Comparison of ENCODE assay signal across 12 mouse cellular contexts in the genomic region with DNA sequence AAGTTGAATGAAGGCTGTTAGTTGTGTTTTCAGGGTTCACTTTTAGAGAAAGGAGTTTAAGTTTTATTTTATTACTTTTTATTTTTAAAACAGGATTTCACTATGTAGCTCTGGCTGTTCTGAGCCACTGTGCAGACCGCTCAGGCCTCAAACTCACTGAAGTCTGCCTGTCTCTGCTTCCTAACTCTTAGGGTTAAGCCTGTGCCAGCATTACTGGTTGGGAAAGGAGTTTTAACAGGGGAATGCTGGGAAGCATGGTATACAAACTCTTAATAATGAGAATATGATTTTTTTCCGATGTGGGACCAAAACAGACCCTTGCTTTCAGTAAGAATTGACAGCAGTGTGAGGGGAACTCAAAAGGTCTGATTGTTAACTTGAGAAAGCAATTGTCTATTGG. TPM values are rescaled to one million over a fixed set of nuclear protein-coding genes. Genes with fewer than 3 reads are reported as not detected.
A peak's percentile ranks its signal among the peaks of the same experiment; 100 is the strongest.
DNase-seq lines count a peak whose midpoint lies in the region; ATAC-seq and TF ChIP-seq lines count a peak whose summit lies in the region.
"Had no signal": no experiment of that assay in that cellular context is flagged by ENCODE, and none has a peak within 500 bp of the region (broad histone marks: within the 10 kb centered on the region; RNA-seq: fewer than 3 reads in every experiment).

No protein-coding gene starts in this region.

- H3K27ac ChIP-seq in heart, embryonic 11.5 days (ENCODE audit: low read depth, low read length) = peak overlapping the region; percentile 66
- peak overlapping the region; percentile 6; the same call in 1 of the 2 replicates for H3K27ac ChIP-seq in lung, postnatal 0 days (ENCODE audit: low read length)
- peak overlapping the region; percentile 23; the same call in 1 of the 2 replicates for H3K27ac ChIP-seq in intestine, embryonic 14.5 days (ENCODE audit: low read depth)
- no peak overlapping the region for H3K27ac ChIP-seq in neural tube, embryonic 15.5 days (replicated peaks)

- H3K9me3 ChIP-seq in heart, embryonic 11.5 days (replicated peaks; ENCODE audit: control insufficient read depth, low read length) = no peaks in the 10 kb centered on the region
- no peaks in the 10 kb centered on the region for H3K9me3 ChIP-seq in lung, postnatal 0 days (ENCODE audit: low read length)
- H3K9me3 ChIP-seq in intestine, embryonic 14.5 days (ENCODE audit: control insufficient read depth, low read length) = no peaks in the 10 kb centered on the region
- H3K9me3 ChIP-seq in neural tube, embryonic 15.5 days (replicated peaks) = no peaks in the 10 kb centered on the region

- no peak for TF ChIP-seq CTCF in lung, postnatal 0 days (IDR thresholded peaks at IDR 0.05)

- H3K27me3 ChIP-seq in heart, embryonic 11.5 days (ENCODE audit: control insufficient read depth, insufficient read depth, low read length) = no peaks in the 10 kb centered on the region
- H3K27me3 ChIP-seq in lung, postnatal 0 days (replicated peaks; ENCODE audit: insufficient read depth, low read length) = no peaks in the 10 kb centered on the region
- no peaks in the 10 kb centered on the region for H3K27me3 ChIP-seq in intestine, embryonic 14.5 days (replicated peaks; ENCODE audit: control insufficient read depth, insufficient read depth, low read length)
- peaks cover 14% of the 10 kb centered on the region for H3K27me3 ChIP-seq in neural tube, embryonic 15.5 days (replicated peaks)

- peaks cover 35% of the 10 kb centered on the region for H3K4me1 ChIP-seq in heart, embryonic 11.5 days (ENCODE audit: control insufficient read depth, insufficient read depth, low read length)
- peaks cover 16% of the 10 kb centered on the region; the same call in 1 of the 2 replicates for H3K4me1 ChIP-seq in lung, postnatal 0 days (ENCODE audit: insufficient read depth, low read depth, low read length)
- H3K4me1 ChIP-seq in intestine, embryonic 14.5 days (replicated peaks; ENCODE audit: control insufficient read depth, insufficient read depth, low read length) = peaks cover 34% of the 10 kb centered on the region
- 0 out of 2 replicates have a peak, but pooled peaks cover 11% of the 10 kb centered on the region for H3K4me1 ChIP-seq in neural tube, embryonic 15.5 days

- DNase-seq in heart, postnatal 4 days = no peak
- no peak for DNase-seq in lung, postnatal 0 days (ENCODE audit: low spot score)
- DNase-seq in lung, postnatal 4 days = no peak
- DNase-seq in intestine, embryonic 14.5 days (ENCODE audit: low spot score) = no peak
- no peak for DNase-seq in thymus, postnatal 4 days
- DNase-seq in ovary, adult 18-20 months (ENCODE audit: low spot score) = no peak
- DNase-seq: cerebellum, adult 2 months; thymus, adult 2 months had no signal

- no peak for TF ChIP-seq EP300 in lung, postnatal 0 days (IDR thresholded peaks at IDR 0.05)

- peak overlapping the region; percentile 50 for H3K9ac ChIP-seq in heart, embryonic 11.5 days (ENCODE audit: low read depth, low read length)
- no peak overlapping the region for H3K9ac ChIP-seq in lung, postnatal 0 days (replicated peaks; ENCODE audit: low read depth)
- peak overlapping the region; percentile 29; the same call in 1 of the 2 replicates for H3K9ac ChIP-seq in intestine, embryonic 14.5 days (ENCODE audit: low read length)
- H3K9ac ChIP-seq in neural tube, embryonic 15.5 days (replicated peaks) = no peak overlapping the region

- H3K4me3 ChIP-seq in heart, embryonic 11.5 days (ENCODE audit: low read depth, low read length) = peak overlapping the region; percentile 89
- no peak overlapping the region for H3K4me3 ChIP-seq in lung, postnatal 0 days (ENCODE audit: low read depth, low read length)
- peak overlapping the region; percentile 84 for H3K4me3 ChIP-seq in intestine, embryonic 14.5 days (ENCODE audit: low read depth, low read length)
- H3K4me3 ChIP-seq in neural tube, embryonic 15.5 days (replicated peaks) = no peak overlapping the region

- ATAC-seq in heart, embryonic 11.5 days (replicated peaks; ENCODE audit: insufficient number of reproducible peaks, low FRiP score, low TSS enrichment) = no peak
- ATAC-seq in lung, postnatal 0 days = no peak
- no peak for ATAC-seq in intestine, embryonic 14.5 days (replicated peaks; ENCODE audit: low FRiP score, low TSS enrichment, low read depth)
- ATAC-seq in neural tube, embryonic 15.5 days (ENCODE audit: low FRiP score) = no peak

- peak overlapping the region; percentile 86 for H3K4me2 ChIP-seq in heart, embryonic 11.5 days
- peak overlapping the region; percentile 37 for H3K4me2 ChIP-seq in lung, postnatal 0 days (replicated peaks; ENCODE audit: low read depth, low read length)
- H3K4me2 ChIP-seq in intestine, embryonic 14.5 days (ENCODE audit: low read length) = peak overlapping the region; percentile 83
- H3K4me2 ChIP-seq in neural tube, embryonic 15.5 days = peak overlapping the region; percentile 26; the same call in 1 of the 2 replicates

- 56% methylated on average over 2 of the region's 2 CpGs for WGBS in heart, embryonic 11.5 days (ENCODE audit: insufficient replicate concordance)
- 60% methylated on average over 2 of the region's 2 CpGs for WGBS in lung, postnatal 0 days
- 56% methylated on average over 2 of the region's 2 CpGs for WGBS in intestine, embryonic 14.5 days
- 68% methylated on average over 2 of the region's 2 CpGs for WGBS in neural tube, embryonic 15.5 days

- no peaks in the 10 kb centered on the region for H3K36me3 ChIP-seq in heart, embryonic 11.5 days (ENCODE audit: control insufficient read depth, insufficient read depth, low read length)
- H3K36me3 ChIP-seq in lung, postnatal 0 days (ENCODE audit: insufficient read depth, low read length) = no peaks in the 10 kb centered on the region
- 0 out of 2 replicates have a peak, but pooled peaks cover 4% of the 10 kb centered on the region for H3K36me3 ChIP-seq in intestine, embryonic 14.5 days (ENCODE audit: control insufficient read depth, insufficient read depth, low read length)
- no peaks in the 10 kb centered on the region for H3K36me3 ChIP-seq in neural tube, embryonic 15.5 days

RNA-seq across cellular contexts. Expression of a gene that starts 1.9 kb away (rescaled TPM):
- 78.0 and 86.2 TPM in 2 replicates for polyA plus RNA-seq in heart, embryonic 11.5 days (2014; fragmentation: Nextera tagmentation; extraction: Ambion mirVana)
- total RNA-seq in heart, postnatal 4 days (2021) = 100 to 1,000 TPM in 1 of 2 experiments, 10 to 100 TPM in 1; 95.3 to 106 TPM
- polyA plus RNA-seq in lung, postnatal 0 days (2015; fragmentation: Nextera tagmentation; extraction: Ambion mirVana) = 50.5 and 53.5 TPM in 2 replicates
- 48.1 and 50.4 TPM in 2 replicates for polyA plus RNA-seq in intestine, embryonic 14.5 days (2014; fragmentation: Nextera tagmentation; extraction: Ambion mirVana)
- 12.8 and 15.8 TPM in 2 replicates for polyA plus RNA-seq in neural tube, embryonic 15.5 days (2015; fragmentation: Nextera tagmentation; extraction: Ambion mirVana)

RNA-seq across cellular contexts. Expression of a gene that starts 40.3 kb away (rescaled TPM):
- not detected in 2 replicates for polyA plus RNA-seq in heart, embryonic 11.5 days (2014; fragmentation: Nextera tagmentation; extraction: Ambion mirVana)
- under 1 TPM; 0.47 to 0.62 TPM for total RNA-seq in heart, postnatal 4 days (2021)
- polyA plus RNA-seq in lung, postnatal 0 days (2015; fragmentation: Nextera tagmentation; extraction: Ambion mirVana) = not detected in 2 replicates
- polyA plus RNA-seq in intestine, embryonic 14.5 days (2014; fragmentation: Nextera tagmentation; extraction: Ambion mirVana) = not detected in 2 replicates
- not detected in 2 replicates for polyA plus RNA-seq in neural tube, embryonic 15.5 days (2015; fragmentation: Nextera tagmentation; extraction: Ambion mirVana)
- total RNA-seq: megakaryocyte-erythroid progenitor cell, adult 5-6 weeks had no signal
- polyA plus RNA-seq: cerebellum, adult 2 months; large intestine, adult 2 months; thymus, adult 2 months had no signal

Comparison
In these comparisons a context has a peak if more than half of its experiments do, and no peak if none do; other contexts are left out.
1. H3K4me2 ChIP-seq: peak in every context shown above with its lines; median percentile 86 in heart, embryonic 11.5 days; 83 in intestine, embryonic 14.5 days; 37 in lung, postnatal 0 days; 26 in neural tube, embryonic 15.5 days.
2. H3K4me3 ChIP-seq: peak in heart, embryonic 11.5 days (single experiment) and intestine, embryonic 14.5 days (single experiment); none in lung, postnatal 0 days (single experiment) and neural tube, embryonic 15.5 days (single experiment).
3. H3K9ac ChIP-seq: peak in heart, embryonic 11.5 days (single experiment) and intestine, embryonic 14.5 days (single experiment); none in lung, postnatal 0 days (single experiment) and neural tube, embryonic 15.5 days (single experiment).